Mouse (Mus musculus) testis, adult 2 months (tissue): ENCODE data around the gene Fcho2. TPM values are rescaled to one million over a fixed set of nuclear protein-coding genes. Genes with fewer than 3 reads are reported as not detected.

ENCODE experiments used
- H3K27ac ChIP-seq: fragments of 200-500 bp; 2 replicates; pipeline ENCODE4 v1.5.1; 2012; ENCODE audit warnings: low read depth, low read length; ENCODE audit not compliant: control insufficient read depth, insufficient read depth
- H3K27me3 ChIP-seq: fragments of 200-500 bp; 2 replicates; pipeline ENCODE4 v1.6.1; 2012; ENCODE audit warnings: mild to moderate bottlenecking, low read length, moderate library complexity; ENCODE audit not compliant: control insufficient read depth, insufficient read depth
- H3K36me3 ChIP-seq: fragments of 200-500 bp; 2 replicates; pipeline ENCODE4 v1.6.1; 2012; ENCODE audit warnings: mild to moderate bottlenecking, low read length; ENCODE audit not compliant: control insufficient read depth, insufficient read depth
- H3K4me1 ChIP-seq: fragments of 200-500 bp; 2 replicates; pipeline ENCODE4 v1.6.1; 2012; ENCODE audit warnings: low read length; ENCODE audit not compliant: control insufficient read depth, insufficient read depth
- H3K4me3 ChIP-seq: fragments of 200-500 bp; 2 replicates; pipeline ENCODE4 v1.5.1; 2012; ENCODE audit warnings: low read depth, mild to moderate bottlenecking, low read length, moderate library complexity, mixed read lengths; ENCODE audit not compliant: control insufficient read depth
- CTCF ChIP-seq: fragments of 200-500 bp; IDR thresholded peaks from 2 replicates; pipeline ENCODE4 v1.5.1; 2012; ENCODE audit warnings: low read depth, mild to moderate bottlenecking, inconsistent platforms, low read length, moderate library complexity; ENCODE audit not compliant: control insufficient read depth, insufficient read depth, insufficient replicate concordance
- POLR2A ChIP-seq: fragments of 200-500 bp; IDR thresholded peaks from 2 replicates; pipeline ENCODE4 v1.6.1; 2012; ENCODE audit warnings: low read depth, mild to moderate bottlenecking, inconsistent platforms, low read length, moderate library complexity; ENCODE audit not compliant: control insufficient read depth
- polyA plus RNA-seq: library from polyadenylated mRNA; depleted of rRNA; stranded (reverse); fragments of >200 nt; gene quantifications from 2 replicates; pipeline ENCODE4 v1.2.3, GENCODE M21; 2012

The Fcho2 gene
- polyA plus RNA-seq, 1 experiment, result 5.4 TPM

GRCm38 (mm10) chr13:98710655-98711054 lies 104.6 kb downstream of the Fcho2 start:
- Histone ChIP-seq H3K4me1 (no peaks in the 10 kb centered on the region), H3K4me3 (no peak overlapping the region), H3K27ac (no peak overlapping the region), H3K36me3 (no peaks in the 10 kb centered on the region), H3K27me3 (no peaks in the 10 kb centered on the region)
- TF ChIP-seq CTCF, result no peak
- TF ChIP-seq POLR2A, result no peak

GRCm38 (mm10) chr13:98710236-98710635 lies 105.0 kb downstream of the Fcho2 start:
- TF ChIP-seq CTCF, result no peak
- no peak for TF ChIP-seq POLR2A
- H3K4me1 ChIP-seq, result no peaks in the 10 kb centered on the region
- no peaks in the 10 kb centered on the region for H3K27me3 ChIP-seq
- no peaks in the 10 kb centered on the region for H3K36me3 ChIP-seq
- H3K4me3 ChIP-seq, result no peak overlapping the region
- no peak overlapping the region for H3K27ac ChIP-seq

DNA sequence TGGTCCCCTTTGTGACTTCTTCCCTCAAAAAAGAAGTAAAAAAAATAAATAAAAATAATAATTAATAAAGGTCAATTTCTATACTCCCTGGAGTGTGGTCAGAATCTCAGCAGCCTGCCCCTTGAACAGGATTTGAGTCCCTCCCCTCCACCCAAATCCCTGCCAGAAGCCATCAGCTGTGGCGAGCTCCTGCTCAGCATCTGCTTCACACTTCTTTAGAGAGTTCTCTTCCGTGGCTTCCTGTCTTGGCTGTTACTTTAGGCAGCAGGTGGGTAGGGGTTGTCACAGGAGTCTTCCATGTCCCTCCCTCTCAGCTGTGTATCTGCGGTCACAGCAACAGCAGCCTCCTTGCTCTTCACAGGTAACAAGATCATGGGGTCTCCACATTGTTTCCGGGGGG lies 109.7 kb downstream of the Fcho2 start:
- Histone ChIP-seq H3K27ac (no peak overlapping the region), H3K4me1 (no peaks in the 10 kb centered on the region), H3K4me3 (no peak overlapping the region), H3K36me3 (no peaks in the 10 kb centered on the region), H3K27me3 (no peaks in the 10 kb centered on the region)
- TF ChIP-seq POLR2A, result no peak
- no peak for TF ChIP-seq CTCF

DNA sequence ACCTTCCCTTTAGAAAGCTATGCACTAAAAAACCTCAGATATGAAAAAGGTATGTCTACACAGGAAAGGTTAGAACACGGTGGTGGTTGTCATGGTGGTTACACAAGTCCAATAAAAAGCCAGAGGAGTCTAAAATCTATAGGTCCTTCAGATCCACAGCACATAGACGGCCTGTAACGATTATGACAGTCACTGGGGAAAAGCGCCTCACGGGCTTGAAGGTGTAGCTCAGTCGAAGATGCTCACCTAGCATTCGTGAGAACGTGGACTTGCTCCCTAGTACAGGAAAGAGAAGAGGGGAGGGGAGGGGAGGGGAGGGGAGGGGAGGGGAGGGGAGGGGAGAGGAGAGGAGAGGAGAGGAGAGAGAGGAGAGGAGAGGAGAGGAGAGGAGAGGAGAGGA lies 111.5 kb downstream of the Fcho2 start:
- no peaks in the 10 kb centered on the region for H3K4me1 ChIP-seq
- no peaks in the 10 kb centered on the region for H3K36me3 ChIP-seq
- H3K27me3 ChIP-seq, result no peaks in the 10 kb centered on the region
- no peak for TF ChIP-seq POLR2A
- TF ChIP-seq CTCF, result no peak
- H3K27ac ChIP-seq, result no peak overlapping the region
- no peak overlapping the region for H3K4me3 ChIP-seq

DNA sequence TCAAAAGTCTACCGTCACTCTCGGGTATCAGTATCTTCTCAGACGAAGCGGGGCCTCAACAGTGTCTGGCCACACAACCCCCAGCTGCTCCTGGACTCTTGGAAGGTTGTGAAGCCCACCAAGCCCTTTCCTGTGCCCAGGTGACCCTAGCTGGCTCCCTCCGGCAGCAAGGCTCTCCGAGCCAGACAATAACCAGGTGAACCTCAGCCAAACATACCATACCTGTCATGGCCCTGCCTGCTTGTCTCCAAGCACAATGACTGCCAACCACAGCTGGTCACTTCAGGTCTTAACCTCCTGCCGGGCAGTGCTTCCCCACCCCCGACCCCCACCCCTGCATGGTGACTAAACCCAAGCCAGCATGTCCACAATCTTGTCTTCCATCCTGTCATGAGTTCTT lies 112.9 kb downstream of the Fcho2 start:
- TF ChIP-seq POLR2A, result no peak
- TF ChIP-seq CTCF, result no peak
- H3K27me3 ChIP-seq, result no peaks in the 10 kb centered on the region
- no peaks in the 10 kb centered on the region for H3K4me1 ChIP-seq
- no peak overlapping the region for H3K27ac ChIP-seq
- H3K4me3 ChIP-seq, result no peak overlapping the region
- no peaks in the 10 kb centered on the region for H3K36me3 ChIP-seq

GRCm38 (mm10) chr13:98701309-98701675 lies 114.0 kb downstream of the Fcho2 start:
- H3K36me3 ChIP-seq, result no peaks in the 10 kb centered on the region
- no peak overlapping the region for H3K27ac ChIP-seq
- no peak overlapping the region for H3K4me3 ChIP-seq
- no peak for TF ChIP-seq CTCF
- no peak for TF ChIP-seq POLR2A
- no peaks in the 10 kb centered on the region for H3K27me3 ChIP-seq
- H3K4me1 ChIP-seq, result no peaks in the 10 kb centered on the region

GRCm38 (mm10) chr13:98700661-98701308 lies 114.5 kb downstream of the Fcho2 start:
- TF ChIP-seq POLR2A (no peak), CTCF (no peak)
- Histone ChIP-seq H3K4me1 (no peaks in the 10 kb centered on the region), H3K27me3 (no peaks in the 10 kb centered on the region), H3K36me3 (no peaks in the 10 kb centered on the region), H3K27ac (no peak overlapping the region), H3K4me3 (no peak overlapping the region)
